Mouse (Mus musculus) lung, postnatal 0 days (tissue): ENCODE measurements around the gene Ndfip2.

ENCODE experiments used
- CTCF ChIP-seq: IDR thresholded peaks from 2 replicates; pipeline ENCODE4 v1.5.1; 2016; ENCODE audit warnings: antibody characterized with exemption, mild to moderate bottlenecking
- EP300 ChIP-seq: IDR thresholded peaks from 2 replicates; pipeline ENCODE4 v1.6.1; 2016; ENCODE audit warnings: antibody characterized with exemption, mild to moderate bottlenecking, control low read depth

DNA sequence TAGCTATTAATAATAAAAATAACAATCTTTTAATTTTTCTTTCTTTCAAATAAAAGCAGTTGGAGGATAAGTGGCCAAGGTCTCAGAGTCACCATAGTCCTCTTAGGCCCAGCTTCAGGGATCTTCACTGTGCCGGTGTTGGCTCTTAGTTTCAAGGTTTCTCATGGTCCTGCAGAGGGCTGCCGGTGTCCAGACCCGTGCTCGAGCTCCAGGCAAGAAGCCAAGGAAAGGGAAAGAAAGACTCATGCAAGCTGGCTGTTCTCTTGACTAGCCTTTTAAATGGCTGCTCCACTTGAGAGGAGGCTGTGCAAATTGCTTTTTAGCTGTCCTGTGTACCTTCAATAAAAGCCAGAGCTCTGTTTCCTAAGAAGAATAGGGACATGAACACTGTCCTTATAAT, 21.8 kb upstream of the Ndfip2 start:
- TF ChIP-seq EP300 (no peak), CTCF (no peak)
